Mouse (Mus musculus) T-helper 17 cell (primary cell): Measurements from ENCODE around the gene Abcb7.
"Not testable (repeated sequence)": the region's sequence is repeated elsewhere in the genome, so short reads cannot be mapped to it uniquely, and the experiment has no call there.

Source experiments
- in situ Hi-C, 2 experiments: fragments of 300-600 bp; cut with MboI, MseI; formaldehyde crosslinking; loops; 1 replicate in 1 of 2; 2 replicates in 1 of 2; pipeline ENCODE4 v1.15.1; 2025; ENCODE audit warnings: high pct_unique_total_duplicates in 2 of 2

Abcb7 gene

DNA sequence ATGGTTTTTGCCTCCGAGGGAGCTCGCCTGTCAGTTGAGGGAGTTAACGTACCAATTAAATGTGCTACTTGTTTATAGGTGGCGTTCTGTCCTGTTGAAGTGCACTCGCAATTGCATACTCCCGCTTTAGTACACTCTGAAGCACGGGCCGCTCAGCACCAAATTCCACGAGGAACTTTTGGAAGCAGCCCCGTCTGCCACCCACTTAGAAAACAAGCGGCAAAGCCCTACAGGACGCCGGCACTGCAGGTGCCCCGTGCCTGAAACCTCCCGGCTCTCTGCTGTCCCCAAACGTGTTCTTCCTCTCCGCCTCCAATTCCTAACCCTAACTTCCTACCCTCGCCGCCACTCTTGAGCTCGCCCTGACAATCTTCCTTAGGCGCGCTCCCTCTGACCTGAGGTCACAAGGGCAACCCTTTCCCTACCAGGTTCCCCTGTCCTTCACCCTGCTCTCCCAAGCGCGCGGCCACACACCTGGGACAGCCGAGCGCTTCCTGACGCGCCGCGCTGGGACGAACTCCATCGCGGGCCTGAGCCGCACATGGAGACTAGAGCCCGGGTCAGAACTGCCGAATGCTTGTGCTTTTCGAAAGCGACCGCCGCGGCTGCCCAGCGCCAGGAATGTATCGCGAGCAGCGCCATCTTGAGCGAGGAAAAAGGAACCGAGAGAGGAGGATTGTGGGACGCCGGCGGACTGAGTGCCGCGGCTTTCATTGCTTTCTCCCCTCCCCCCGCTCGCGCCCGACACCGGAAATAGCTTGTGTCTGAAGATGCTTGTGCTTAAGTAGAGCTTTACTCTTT lies at the start of gene Abcb7:
Gene Abcb7, minus strand, starts transcription at position 674 of the 801 bp plus-strand sequence.
- in situ Hi-C loops: loop anchor here in 1 of 2 experiments (10.0 kb wide), 1 partner anchor 411 kb away; no protein-coding TSS in a partner anchor

GRCm38 (mm10) chrX:104461755-104462154 lies 48.1 kb upstream of the Abcb7 start:
- in situ Hi-C loops: no loop called here

DNA sequence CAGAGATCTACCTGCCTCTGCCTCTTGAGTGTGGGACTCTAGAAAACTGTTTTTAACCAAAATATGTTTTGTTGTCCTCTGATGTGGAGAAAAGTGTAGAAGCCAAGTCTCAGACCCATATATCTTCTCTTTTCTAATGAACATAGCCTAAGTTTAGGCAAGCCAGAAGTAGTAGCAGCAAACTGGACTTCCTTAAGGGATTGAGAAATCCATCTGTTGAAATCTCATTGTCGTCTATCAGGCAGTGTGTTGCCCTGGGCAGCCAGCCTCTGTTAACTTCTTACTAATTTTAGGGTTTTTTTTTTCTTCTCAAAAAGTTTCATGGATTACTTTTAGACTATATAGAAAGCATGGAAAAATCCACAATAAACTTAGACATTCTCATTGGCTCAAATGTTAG lies 38.8 kb upstream of the Abcb7 start:
- in situ Hi-C loops: no loop called here

DNA sequence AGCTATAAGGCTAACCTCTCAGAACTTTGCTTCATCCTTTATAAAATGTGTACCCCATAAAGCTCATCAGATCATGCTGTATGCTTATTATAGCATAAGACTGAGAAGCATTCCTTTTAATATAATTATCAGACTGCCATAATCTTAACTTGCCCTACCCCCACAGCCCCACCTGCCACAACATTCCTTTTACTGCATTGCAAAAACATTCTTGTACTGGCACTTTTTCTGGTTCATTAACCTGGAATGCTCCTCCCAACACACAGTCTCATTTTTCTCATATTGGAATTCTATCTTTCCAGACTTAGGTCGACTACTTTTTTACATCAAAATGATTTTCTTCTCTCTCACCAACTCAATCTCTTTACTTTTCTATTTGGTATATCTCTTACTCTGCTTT lies 19.8 kb upstream of the Abcb7 start:
- in situ Hi-C loops: no loop called here

- in situ Hi-C loops: loop anchor here in 1 of 2 experiments (5.0 kb wide), 1 partner anchor 59 kb away; no protein-coding TSS in a partner anchor
Measured at GRCm38 (mm10) chrX:104428108-104428507, 14.5 kb upstream of the Abcb7 start.

DNA sequence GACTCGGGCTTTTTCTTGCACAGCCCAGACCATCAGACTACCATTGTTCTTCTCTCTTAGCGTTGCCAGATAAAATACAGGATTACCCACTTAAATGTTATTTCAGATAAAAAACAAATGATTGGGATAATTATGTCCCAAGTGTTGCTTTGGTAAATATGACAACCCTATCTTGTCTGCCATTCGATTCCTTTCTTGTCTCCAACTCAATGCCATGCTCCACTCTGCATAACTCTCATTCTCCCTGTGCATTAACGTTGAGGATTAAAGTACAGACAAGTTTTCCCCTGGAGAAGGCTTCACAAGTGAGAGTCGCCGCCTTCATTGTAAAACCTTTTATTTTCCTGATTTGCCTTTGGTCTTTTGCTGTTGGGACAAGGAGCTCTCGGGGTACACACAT lies 339 bp upstream of the Abcb7 start:
- in situ Hi-C loops: loop anchor here in 1 of 2 experiments (10.0 kb wide), 1 partner anchor 411 kb away; no protein-coding TSS in a partner anchor

DNA sequence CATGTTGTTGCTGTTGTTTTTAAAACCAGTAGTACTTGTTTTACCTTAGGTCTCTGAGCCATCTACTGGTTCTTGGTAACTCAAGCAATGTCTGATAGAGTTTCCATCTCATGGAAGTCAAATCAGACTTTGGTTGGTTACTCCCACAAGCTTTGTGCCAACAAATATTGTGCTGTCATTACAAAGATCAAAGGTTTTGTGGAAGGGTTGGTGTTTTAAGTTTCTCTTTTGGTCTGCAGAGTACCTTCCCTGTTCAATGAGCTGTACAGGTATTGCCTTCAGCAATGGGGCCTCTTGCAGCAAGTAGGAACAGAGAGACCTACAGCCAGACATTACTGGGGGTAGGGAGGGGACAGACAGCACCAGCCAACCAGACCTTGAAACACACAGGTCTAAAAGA lies 5.5 kb downstream of the Abcb7 start:
- in situ Hi-C loops: no loop called here

DNA sequence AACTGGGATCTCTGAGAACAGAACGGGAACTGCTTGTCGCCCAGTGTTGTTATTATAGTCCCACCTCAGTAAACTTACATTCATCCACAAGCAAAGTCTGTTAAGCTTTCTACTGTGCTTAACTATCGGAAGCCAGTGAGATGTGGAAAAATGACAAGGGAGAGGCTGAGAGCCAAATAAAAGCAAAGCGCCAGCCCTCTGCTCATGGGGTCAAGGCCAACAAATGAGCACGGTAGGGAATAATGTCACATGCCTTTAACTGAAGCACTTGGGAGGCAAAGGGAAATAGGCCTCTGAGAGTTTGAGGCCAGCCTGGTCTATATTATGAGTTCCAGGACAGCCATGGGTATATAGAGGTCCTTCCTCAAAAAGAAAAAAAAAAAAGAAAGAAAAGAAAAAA lies 11.2 kb downstream of the Abcb7 start:
- in situ Hi-C loops: no loop called here

- in situ Hi-C loops: no loop called here
Measured at GRCm38 (mm10) chrX:104401134-104401533, 12.5 kb downstream of the Abcb7 start.

GRCm38 (mm10) chrX:104397526-104397925 lies 16.1 kb downstream of the Abcb7 start:
- in situ Hi-C loops: no loop called here

GRCm38 (mm10) chrX:104359686-104360085 lies 54.0 kb downstream of the Abcb7 start:
- in situ Hi-C loops: no loop called here

DNA sequence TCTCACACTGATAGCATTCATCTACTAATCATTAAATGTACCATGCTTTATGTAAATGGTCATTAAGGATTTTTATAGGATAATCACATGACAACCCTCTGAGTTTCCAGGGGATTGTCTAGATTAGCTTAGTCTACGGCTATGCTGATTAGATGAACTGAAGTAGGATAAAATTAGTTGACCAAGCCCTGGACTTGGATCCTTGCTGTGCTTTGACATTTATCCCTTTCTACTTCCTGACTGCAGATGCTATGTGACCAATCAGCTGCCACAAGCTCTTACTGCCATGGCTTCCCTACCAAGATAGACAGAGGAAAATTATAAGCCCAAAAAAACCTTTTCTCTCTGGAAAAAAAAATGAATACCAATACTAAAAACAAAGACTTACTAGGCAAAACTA lies 57.8 kb downstream of the Abcb7 start:
- in situ Hi-C loops: no loop called here

- in situ Hi-C loops: not testable (repeated sequence)
Measured at GRCm38 (mm10) chrX:104348146-104348545, 65.5 kb downstream of the Abcb7 start.

DNA sequence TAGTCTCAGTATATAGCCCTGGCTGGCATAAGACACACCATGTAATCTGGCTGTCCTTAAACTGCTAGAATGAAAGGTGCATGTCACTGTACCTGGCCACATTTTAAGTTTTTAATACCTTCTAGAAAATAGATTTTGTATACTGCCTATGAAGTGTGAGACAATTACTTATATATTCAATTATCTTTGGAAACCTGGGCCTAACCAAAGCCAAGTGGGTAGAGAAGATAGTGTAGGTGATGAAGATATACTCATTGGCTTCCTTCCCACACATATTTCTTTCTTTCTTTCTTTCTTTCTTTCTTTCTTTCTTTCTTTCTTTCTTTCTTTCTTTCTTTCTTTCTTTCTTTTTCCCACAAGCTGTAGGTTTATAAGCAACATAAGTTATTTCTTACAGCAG lies 121.9 kb downstream of the Abcb7 start:
- in situ Hi-C loops: no loop called here

GRCm38 (mm10) chrX:104279828-104280227 lies 133.8 kb downstream of the Abcb7 start:
- in situ Hi-C loops: no loop called here

DNA sequence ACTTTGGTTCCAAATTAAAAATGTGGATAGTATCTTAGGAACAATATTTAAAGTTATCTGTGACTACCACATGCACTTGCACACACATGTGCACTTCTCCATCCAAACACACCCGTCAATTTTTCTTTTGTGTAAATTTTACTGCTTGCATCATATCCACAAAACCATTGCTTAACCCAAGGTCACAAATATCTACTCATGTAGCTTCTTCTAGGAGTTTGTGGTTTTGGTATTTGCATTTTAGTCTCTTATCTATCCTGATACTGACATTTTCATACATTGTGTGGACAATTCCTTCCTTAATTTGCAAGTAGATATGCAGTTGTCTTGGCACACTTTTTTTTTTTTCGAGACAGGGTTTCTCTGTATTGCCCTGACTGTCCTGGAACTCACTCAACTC lies 149.3 kb downstream of the Abcb7 start:
- in situ Hi-C loops: no loop called here

DNA sequence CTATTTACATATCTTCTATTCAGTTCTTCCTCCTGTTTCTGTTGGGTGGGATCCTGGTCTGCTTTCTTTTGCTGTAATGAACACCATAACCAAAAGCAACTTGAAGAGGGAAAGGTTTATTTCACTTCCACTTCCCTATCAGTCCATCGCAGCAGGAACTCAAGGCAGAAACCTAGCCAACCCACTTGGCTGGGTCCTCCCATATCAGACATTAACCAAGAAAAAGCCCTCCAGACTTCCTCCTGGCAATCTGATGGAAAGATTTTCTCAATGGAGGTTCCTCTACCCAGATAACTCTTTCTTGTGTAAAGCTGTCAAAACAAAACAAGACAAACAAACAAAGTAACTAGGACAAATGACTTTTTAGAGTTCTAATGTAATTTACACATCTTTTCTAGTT lies 151.2 kb downstream of the Abcb7 start:
- in situ Hi-C loops: no loop called here

GRCm38 (mm10) chrX:104256561-104256960 lies 157.1 kb downstream of the Abcb7 start:
- in situ Hi-C loops: no loop called here
